Mouse (Mus musculus) mouse trophoblast stem cell (cell line): Measurements from ENCODE around the gene Klhdc9.

Source experiments
- in situ Hi-C, 2 experiments: fragments of 300-500 bp; cut with MseI, MboI; formaldehyde crosslinking; loops; 2 replicates in 1 of 2; 3 replicates in 1 of 2; pipeline ENCODE4 v1.15.1; 2025

Klhdc9 gene

GRCm38 (mm10) chr1:171360656-171361055 lies at the start of gene Klhdc9:
Klhdc9 (minus strand) TSS chr1:171360798.
- in situ Hi-C loops: loop anchor here in 1 of 2 experiments (10.0 kb wide), 1 partner anchor 114 kb away; no protein-coding TSS in a partner anchor

GRCm38 (mm10) chr1:171410231-171410630 lies 49.6 kb upstream of the Klhdc9 start:
- in situ Hi-C loops: no loop called here

GRCm38 (mm10) chr1:171407263-171407662 lies 46.7 kb upstream of the Klhdc9 start:
- in situ Hi-C loops: no loop called here

GRCm38 (mm10) chr1:171402991-171403390 lies 42.4 kb upstream of the Klhdc9 start:
- in situ Hi-C loops: no loop called here

DNA sequence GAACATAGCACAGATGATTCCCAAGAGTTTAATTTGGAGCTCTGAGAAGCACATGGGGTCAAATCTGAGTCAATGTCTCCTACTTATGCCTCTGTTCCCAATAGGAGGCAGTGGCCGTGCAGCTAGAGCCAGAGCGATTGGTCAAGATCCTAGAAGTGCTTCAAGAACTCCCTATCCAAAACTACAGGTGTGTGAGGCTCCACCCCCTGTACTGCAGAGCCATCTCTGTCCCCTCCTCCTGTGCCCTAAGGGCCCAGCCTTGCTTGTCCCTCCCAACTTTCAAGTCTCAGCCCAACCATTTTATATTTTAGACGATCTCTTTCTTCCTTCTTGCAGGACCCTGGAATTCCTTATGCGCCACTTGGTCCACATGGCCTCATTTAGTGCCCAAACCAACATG lies 41.2 kb upstream of the Klhdc9 start:
- in situ Hi-C loops: no loop called here

DNA sequence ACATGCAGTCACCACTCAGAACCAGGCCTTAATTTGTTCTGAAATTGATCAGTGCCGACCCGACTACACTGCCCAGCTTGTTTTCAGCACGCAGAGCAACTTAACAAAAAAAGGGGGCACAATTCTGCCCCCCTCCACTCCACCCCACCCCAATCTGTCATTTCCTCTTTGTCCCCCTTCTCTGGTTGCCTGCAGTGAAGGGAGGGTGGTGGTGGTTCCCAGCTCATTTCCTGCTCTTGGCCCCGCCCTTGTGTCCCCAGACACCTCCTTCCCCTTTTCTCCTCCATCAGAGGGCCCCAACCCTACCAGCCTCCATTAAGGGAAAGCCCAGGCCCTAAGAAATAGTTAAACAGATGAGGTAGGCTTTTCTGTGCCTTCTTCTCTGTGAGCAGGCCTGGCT lies 29.5 kb upstream of the Klhdc9 start:
- in situ Hi-C loops: no loop called here

DNA sequence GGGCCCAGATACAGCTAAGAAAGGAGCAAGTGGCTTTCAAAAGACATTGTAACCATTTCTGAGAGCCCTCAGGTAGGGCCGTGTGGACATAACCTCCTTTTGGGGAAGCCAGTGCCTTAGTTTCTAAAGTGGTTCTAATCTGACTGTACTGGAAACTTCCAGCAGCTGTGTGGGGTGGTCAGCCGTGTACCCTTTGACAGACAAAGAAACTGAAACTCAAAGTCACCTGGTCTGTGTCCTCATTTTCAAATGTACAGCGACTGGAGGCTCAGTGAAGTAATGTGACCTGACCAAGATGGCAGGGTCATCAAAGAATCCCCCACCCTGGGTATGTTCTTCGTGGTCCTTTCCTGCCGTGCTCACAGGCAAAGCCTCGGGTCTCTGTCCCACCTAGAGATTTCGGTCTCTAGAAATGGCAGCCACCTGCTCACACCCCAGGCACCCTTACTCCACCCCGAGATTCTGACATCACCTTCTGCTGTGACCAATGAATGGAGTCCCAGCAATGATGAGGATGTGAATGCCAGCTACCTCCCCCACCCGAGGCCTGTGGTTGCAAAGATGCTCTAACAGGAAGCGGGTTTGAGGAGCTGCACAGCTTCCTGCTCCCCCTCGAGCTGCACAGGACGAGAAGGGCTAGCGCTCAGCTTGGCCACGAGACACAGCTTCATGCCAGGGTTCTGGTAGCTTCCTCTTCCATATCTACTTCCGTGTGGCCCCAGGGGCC lies 27.9 kb upstream of the Klhdc9 start, which contains the start of gene Arhgap30:
Gene Arhgap30 (plus strand): TSS at position 579 of the 727 bp plus-strand sequence.
- in situ Hi-C loops: no loop called here

DNA sequence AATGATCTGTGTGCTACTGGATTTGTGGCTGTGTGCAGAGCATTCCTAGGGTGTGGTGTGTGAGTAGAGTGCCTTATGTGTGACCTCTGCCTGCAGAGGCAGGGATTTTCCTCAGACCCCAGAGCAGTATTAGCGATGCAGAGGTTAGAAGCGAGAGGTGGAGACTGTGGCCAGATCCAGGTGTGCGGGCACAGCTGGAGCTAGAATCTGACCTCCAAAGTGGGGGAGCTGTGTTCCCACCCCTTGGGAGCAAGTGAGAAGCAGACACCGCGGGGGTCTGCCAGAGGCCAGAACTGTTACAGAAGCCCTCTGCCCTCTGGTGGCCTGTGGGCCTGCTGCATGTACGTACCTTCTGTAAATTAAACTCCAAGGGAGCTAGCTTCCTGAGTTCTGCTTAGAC lies 26.5 kb upstream of the Klhdc9 start:
- in situ Hi-C loops: no loop called here

DNA sequence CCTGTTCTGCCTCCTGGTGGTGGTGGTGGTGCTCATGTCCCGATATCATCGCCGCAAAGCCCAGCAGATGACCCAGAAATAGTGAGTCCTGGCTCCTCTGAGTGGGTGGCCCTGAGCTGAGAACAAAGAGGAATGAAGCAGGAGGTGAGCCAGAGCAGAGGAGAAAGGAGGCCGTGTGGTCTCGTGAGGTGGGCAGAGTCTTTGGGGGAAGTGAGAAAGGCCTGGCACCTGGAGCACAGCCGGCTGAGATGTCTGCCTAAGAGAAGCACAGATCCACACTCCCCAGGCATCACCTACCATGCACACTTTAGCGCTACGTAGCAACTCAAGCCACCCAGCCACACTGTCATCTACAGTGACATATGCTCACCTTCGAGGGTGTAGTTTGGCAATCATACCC lies 24.6 kb upstream of the Klhdc9 start:
- in situ Hi-C loops: no loop called here

DNA sequence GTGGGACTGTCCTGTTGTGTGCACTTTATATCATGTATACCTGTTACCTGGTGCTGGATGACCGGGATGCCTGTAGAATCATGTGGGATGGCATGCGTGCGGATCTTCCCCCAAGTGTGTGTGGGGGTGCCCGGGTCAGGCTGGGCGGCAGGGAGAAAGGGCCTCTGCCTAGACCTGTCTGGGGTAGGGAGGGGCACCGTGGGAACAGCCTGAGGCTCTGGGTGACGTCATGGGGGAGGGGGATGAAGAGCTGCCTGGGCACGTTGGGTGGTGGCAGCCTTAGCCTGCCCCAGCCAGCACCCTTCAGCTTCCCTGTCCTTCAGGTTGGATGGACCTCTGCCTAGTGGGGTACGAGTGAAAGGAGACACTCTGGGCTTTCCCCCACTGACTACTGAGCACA lies 23.8 kb upstream of the Klhdc9 start:
- in situ Hi-C loops: no loop called here

DNA sequence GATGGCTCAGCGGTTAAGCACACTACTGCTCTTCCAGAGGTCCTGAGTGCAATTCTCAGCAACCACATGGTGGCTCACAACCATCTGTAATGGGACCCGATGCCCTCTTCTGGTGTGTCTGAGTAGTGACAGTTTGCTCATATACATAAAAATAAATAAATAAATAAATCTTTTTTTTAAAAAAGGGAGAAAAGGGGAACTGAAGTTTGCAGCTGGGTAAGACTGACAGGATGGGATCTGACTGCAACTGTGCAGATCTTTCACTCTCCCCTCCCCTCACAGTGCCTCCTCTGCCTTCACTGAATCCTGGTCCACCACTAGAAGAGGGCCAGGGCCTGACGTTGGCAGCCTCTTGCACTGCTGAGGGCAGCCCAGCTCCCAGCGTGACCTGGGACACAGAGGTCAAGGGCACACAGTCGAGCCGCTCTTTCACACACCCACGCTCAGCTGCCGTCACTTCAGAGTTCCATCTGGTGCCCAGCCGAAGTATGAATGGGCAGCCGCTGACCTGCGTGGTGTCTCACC lies 21.6 kb upstream of the Klhdc9 start:
- in situ Hi-C loops: no loop called here

GRCm38 (mm10) chr1:171379935-171380599 lies 19.5 kb upstream of the Klhdc9 start:
- in situ Hi-C loops: no loop called here

- in situ Hi-C loops: no loop called here
Observed at GRCm38 (mm10) chr1:171378298-171378697, 17.7 kb upstream of the Klhdc9 start.

- in situ Hi-C loops: no loop called here
Observed at GRCm38 (mm10) chr1:171375646-171376097, 15.1 kb upstream of the Klhdc9 start.

DNA sequence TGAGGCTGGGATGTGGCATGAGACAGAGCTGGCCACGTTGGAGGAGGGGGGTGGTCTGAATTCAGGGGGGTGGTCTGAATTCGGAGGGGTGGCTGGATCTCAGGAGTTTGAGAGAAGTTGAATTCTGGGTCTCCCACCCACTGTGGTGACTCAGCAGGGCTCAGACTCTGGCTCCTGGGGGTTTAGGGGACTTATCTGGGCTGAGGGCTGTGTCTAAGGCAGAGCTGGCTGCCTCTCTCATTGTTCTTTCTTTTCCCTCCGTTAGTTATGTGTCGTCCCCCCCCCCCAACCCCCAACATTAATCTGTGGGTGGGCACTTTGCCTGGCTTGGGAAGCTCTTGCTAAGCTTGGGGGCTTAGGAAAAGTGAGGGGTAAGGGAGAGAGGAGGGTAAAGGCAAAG lies 13.3 kb upstream of the Klhdc9 start:
- in situ Hi-C loops: no loop called here

DNA sequence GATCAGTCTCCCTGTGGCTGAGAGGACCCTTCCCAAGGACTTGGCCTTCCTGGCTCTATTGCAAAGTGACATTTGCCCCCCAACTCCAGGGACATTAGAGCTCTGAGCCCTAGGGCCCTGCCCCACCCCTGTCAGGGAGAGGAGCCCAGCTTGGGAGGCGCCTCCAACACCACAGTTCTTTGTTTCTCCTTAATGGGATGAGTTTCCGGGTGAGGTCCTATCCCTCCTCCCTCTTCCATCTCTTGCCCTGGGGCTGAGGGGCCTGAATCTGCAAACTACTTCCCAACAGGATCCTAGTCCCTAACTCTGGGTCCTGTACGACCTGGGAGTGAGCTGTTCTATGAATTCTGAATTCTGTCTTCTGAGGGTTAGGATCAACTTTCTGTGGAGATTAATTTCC lies 12.3 kb upstream of the Klhdc9 start:
- in situ Hi-C loops: no loop called here

GRCm38 (mm10) chr1:171369845-171370556 lies 9.4 kb upstream of the Klhdc9 start, which contains the start of gene Nectin4:
Nectin4 (plus strand) TSS chr1:171370099.
- in situ Hi-C loops: loop anchor here in 1 of 2 experiments (10.0 kb wide), 1 partner anchor 105 kb away; no protein-coding TSS in a partner anchor

- in situ Hi-C loops: loop anchor here in 1 of 2 experiments (10.0 kb wide), 1 partner anchor 109 kb away; no protein-coding TSS in a partner anchor
Observed at GRCm38 (mm10) chr1:171365934-171366333, 5.3 kb upstream of the Klhdc9 start.

DNA sequence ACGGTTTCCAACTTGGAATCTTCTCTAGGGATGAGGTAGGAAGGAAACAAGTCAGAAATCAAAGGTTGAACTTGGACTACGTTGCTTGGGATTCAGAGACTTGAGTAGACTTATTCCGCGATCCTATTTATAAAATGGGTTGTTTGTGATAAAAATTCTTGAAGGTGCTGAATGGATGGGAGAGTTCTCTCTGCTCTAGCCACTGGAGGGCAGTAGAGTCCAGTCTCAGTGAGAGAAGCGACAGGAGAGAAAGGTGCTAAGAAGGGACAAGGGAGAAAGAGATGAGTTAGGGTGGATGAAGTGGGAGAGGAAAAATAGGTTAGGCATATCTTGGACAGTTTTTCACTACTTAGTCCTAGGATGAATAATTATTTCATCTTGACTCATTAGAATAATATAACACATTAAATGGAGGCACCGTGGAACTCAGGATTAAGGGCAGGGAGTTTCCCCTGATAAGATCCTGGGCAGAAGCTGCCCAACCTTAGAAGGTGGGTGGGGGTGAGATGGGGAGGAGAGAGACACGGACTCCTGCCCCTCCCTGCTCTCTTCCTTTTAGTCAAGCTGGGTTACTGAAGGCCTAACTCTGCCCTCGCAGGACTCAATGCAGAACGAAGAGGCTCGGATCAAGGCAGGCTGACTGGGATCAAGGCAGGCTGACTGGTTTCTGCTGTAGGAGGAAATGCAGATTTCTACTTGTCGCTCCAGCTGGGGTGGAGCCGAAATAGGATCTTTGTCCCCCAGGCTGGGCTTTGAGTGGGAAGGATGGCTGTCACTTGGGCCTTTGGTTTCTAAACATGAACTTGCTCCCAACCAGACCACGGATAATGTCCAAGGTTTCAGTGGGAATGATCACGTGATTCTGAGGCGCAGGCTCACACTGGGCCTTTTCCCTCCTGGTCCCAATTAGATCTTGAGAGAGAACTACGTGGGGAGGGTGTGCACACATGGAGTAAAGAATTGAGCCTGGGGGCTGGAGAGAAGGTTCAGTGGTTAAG lies 807 bp upstream of the Klhdc9 start:
- in situ Hi-C loops: loop anchor here in 1 of 2 experiments (10.0 kb wide), 1 partner anchor 113 kb away; no protein-coding TSS in a partner anchor

GRCm38 (mm10) chr1:171360253-171360652 lies 345 bp downstream of the Klhdc9 start:
- in situ Hi-C loops: loop anchor here in 1 of 2 experiments (10.0 kb wide), 1 partner anchor 115 kb away; no protein-coding TSS in a partner anchor
